Mouse (Mus musculus) limb, embryonic 10.5 days (tissue): Measurements from ENCODE around the gene Vmn1r86. TPM values are rescaled to one million over a fixed set of nuclear protein-coding genes. Genes with fewer than 3 reads are reported as not detected.
A peak's percentile ranks its signal among the peaks of the same experiment; 100 is the strongest.
"Not testable (repeated sequence)": the region's sequence is repeated elsewhere in the genome, so short reads cannot be mapped to it uniquely, and the experiment has no call there.

Experiments
- DNase-seq: peaks from one replicate; pipeline ENCODE4 v3.0.0-alpha.2; 2017; ENCODE audit warnings: low spot score
- H3K27ac ChIP-seq: fragments of 300-500 bp; sonication (generic); 2 replicates; pipeline ENCODE4 v1.5.1; 2016; ENCODE audit warnings: mild to moderate bottlenecking
- H3K27me3 ChIP-seq: fragments of 300-500 bp; sonication (generic); 2 replicates; pipeline ENCODE4 v1.6.1; 2016; ENCODE audit warnings: low read depth, mild to moderate bottlenecking; ENCODE audit not compliant: poor library complexity, severe bottlenecking
- H3K36me3 ChIP-seq: fragments of 300-500 bp; sonication (generic); 2 replicates; pipeline ENCODE4 v1.6.1; 2016; ENCODE audit warnings: mild to moderate bottlenecking, moderate library complexity
- H3K4me1 ChIP-seq: fragments of 300-500 bp; sonication (generic); 2 replicates; pipeline ENCODE4 v1.6.1; 2016
- H3K4me3 ChIP-seq: fragments of 300-500 bp; sonication (generic); 2 replicates; pipeline ENCODE4 v1.5.1; 2016; ENCODE audit warnings: mild to moderate bottlenecking, moderate library complexity
- H3K9me3 ChIP-seq: fragments of 300-500 bp; sonication (generic); replicated peaks from 2 replicates; pipeline ENCODE4 v1.6.1; 2016; ENCODE audit warnings: mild to moderate bottlenecking
- WGBS: fragments of 180-500 bp; shearing (Covaris S2); methylation state at CpG from one replicate; pipeline ENCODE4 v1.1.7; 2016; 5-methylcytosine and 5-hydroxymethylcytosine counted together
- polyA plus RNA-seq: library from polyadenylated mRNA; unstranded; fragments of >200 nt; fragmentation: Nextera tagmentation; extraction: Ambion mirVana; gene quantifications from 2 replicates; pipeline ENCODE4 v1.2.1, GENCODE M21; 2016

Vmn1r86 gene
- polyA plus RNA-seq = not detected in 2 replicates

DNA sequence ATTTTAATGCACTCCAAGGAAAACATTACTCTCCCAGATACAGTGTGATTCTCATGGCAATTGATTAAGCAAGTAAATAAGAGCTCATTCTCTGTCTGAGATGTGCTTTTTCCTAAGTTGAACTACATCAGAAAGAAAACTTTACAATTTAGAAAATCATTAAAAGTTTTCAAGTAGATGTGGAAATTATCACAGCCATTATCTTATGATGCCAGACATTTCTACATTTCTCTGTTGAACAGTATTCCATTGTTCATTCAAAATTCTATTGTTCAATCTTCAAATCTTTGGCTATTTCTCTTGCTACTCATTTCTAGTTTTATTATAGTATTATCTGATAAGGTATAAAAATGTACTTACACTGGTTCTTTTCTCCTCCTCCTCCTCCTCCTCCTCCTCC, at the start of gene Vmn1r86:
Gene Vmn1r86 (minus strand): TSS at position 101 of the 400 bp plus-strand sequence.
- no peak within 1 kb of the TSS for H3K4me3 ChIP-seq
- DNase-seq = no peak

DNA sequence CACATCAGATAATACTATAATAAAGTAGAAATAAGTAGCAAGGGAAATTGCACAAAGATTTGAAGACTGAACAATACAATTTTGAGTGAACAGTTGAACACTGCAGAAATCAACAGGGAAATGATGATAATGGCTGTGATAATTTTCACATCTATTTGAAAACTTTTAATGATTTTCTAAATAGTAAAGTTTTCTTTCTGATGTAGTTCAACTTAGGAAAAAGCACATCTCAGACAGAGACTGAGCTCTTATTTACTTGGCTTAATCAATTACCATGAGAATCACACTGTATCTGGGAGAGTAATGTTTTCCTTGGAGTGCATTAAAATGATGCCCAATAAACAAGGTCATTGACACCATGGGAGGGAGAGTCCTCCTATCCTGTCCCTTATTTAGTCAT, 39.6 kb upstream of the Vmn1r86 start, which contains the start of gene Vmn1r88:
Gene Vmn1r88 (plus strand): TSS at position 301 of the 400 bp plus-strand sequence.
- Histone ChIP-seq H3K36me3 (no peaks in the 10 kb centered on the region), H3K4me3 (no peak within 1 kb of the TSS), H3K9me3 (no peaks in the 10 kb centered on the region), H3K4me1 (no peaks in the 10 kb centered on the region), H3K27me3 (no peaks in the 10 kb centered on the region), H3K27ac (no peak within 1 kb of the TSS)
- DNase-seq = no peak

More for the DNA sequence above, at the start of gene Vmn1r86:
- Histone ChIP-seq H3K9me3 (no peaks in the 10 kb centered on the region), H3K36me3 (no peaks in the 10 kb centered on the region), H3K27me3 (no peaks in the 10 kb centered on the region), H3K4me1 (no peaks in the 10 kb centered on the region), H3K27ac (no peak within 1 kb of the TSS)

DNA sequence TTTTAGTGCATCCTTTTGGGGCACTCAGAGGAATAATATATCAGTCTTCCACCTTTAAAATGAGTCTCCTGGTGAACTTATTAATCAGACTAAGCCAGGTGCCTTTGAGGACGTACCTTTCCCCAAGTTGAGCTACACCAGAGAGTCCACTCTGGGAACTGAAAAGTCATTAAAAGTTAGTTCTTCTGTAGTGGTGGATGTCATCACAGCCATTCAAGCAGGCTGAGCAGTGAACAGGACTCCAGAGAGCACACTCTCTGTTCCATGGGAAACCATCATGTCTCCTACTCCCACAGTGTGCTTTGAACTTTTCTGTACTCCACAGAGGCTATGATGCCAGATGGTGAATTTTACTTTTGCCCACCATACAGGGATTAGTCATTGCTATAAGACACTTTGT, 20.3 kb upstream of the Vmn1r86 start, which contains the start of gene Vmn1r87:
Gene Vmn1r87 (minus strand): TSS at position 101 of the 400 bp plus-strand sequence.
- DNase-seq = no peak
- Histone ChIP-seq H3K9me3 (no peaks in the 10 kb centered on the region), H3K36me3 (no peaks in the 10 kb centered on the region), H3K27me3 (no peaks in the 10 kb centered on the region), H3K4me1 (no peaks in the 10 kb centered on the region), H3K27ac (no peak within 1 kb of the TSS), H3K4me3 (no peak within 1 kb of the TSS)
- 78% methylated on average over 1 of the region's 1 CpGs for WGBS

DNA sequence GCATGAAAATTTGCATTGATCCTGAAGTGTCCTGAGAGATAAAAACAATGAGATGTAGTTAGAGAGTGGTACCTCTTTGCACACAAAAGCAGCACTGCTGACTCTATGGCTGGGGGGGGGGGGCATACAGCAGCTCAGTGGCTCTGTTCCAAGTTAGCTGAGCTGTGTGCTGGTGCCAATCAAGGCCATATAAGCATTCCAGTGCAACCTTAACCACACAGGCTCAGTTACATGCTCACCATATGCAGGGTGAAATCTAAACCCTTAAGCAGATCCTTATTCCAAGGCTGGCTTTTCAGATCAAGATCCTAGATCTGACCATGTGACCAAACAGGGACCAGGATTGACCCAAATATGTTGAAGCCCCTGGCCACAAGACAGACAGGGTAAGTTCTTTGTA, 17.6 kb upstream of the Vmn1r86 start:
- Histone ChIP-seq H3K27me3 (no peaks in the 10 kb centered on the region), H3K36me3 (no peaks in the 10 kb centered on the region), H3K4me1 (no peaks in the 10 kb centered on the region), H3K4me3 (no peak overlapping the region), H3K27ac (no peak overlapping the region), H3K9me3 (no peaks in the 10 kb centered on the region)
- no peak for DNase-seq

DNA sequence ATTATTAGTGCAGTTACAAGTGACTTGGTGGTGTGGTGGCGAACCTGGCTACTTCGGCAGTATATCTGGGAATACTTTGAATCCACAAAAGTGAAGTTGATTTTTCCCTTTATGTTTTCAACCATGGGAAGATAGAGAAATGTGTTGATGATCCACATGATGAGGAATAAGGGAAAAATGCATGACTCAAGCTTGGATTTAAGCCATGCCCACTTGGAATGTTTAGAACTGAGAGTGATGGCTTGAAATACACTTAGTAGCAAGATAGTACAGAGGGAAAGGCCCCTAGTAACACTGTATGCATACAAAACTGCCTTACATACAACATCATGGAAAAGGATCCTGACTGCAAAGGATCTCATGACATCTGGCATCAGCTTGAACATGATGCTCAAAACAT, 12.1 kb upstream of the Vmn1r86 start:
- 93% methylated on average over 2 of the region's 2 CpGs for WGBS
- Histone ChIP-seq H3K9me3 (no peaks in the 10 kb centered on the region), H3K4me3 (no peak overlapping the region), H3K27me3 (no peaks in the 10 kb centered on the region), H3K27ac (no peak overlapping the region), H3K36me3 (no peaks in the 10 kb centered on the region), H3K4me1 (no peaks in the 10 kb centered on the region)
- no peak for DNase-seq

DNA sequence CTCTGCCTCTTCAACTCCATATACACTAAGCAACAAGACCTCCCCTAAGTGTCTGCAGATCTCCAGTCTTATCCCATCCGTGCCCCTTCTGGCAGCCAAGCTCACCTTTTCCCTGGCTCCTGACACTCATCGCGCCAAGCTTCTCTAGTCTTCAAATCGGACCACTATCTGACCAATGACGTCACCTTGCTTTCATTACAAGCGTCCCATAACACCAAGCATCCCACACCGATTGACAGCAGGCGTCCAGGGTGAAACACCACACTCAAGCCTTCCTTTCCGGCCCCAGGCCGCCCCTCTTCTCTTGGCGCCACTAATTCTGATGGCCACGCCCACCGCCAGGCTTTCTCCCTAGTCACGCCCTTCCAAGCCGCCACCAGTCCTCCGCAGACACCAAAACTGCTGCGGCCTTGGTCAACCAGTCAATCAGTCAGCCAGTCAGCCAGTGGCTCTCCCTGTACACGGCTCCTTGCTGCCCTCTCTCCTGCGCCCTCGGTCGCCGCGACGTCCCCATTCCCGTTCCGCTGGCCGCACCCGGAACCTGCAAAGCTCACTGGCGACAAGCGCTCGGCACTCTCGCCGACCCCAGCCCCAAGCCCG, 3.9 kb upstream of the Vmn1r86 start:
- whole genome bisulfite sequencing = under 1% methylated on average over 27 of the region's 34 CpGs

DNA sequence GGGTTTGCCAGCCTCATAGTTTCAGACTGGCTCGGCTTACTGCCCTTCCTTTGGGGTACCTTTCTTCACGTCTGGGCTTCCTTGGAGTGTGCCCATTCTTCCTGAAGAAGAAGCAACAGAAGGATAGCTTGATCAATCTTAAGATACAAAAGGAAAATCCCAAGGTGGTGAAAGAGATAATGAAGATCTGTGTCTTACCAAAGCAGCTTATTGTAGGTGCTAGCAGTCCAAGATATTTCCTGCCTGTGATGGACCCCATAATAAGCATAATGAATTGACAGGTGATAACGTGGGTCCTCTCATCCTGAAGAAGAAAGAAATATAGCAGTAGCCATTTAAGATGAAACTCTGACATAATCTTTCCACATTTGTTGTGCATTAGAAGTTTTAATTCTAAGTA, 24.6 kb downstream of the Vmn1r86 start, which contains the start of gene Vmn1r85:
Gene Vmn1r85 (minus strand): TSS at position 101 of the 400 bp plus-strand sequence.
- H3K9me3 ChIP-seq = no peaks in the 10 kb centered on the region
- WGBS = 70% methylated on average over 3 of the region's 3 CpGs
- no peaks in the 10 kb centered on the region for H3K27me3 ChIP-seq
- no peaks in the 10 kb centered on the region for H3K36me3 ChIP-seq
- H3K27ac ChIP-seq = no peak within 1 kb of the TSS
- H3K4me3 ChIP-seq = no peak within 1 kb of the TSS
- no peak for DNase-seq
- H3K4me1 ChIP-seq = no peaks in the 10 kb centered on the region

More for the DNA sequence above, 3.9 kb upstream of the Vmn1r86 start:
- not testable (repeated sequence) for H3K9me3 ChIP-seq, DNase-seq, H3K27me3 ChIP-seq, H3K36me3 ChIP-seq, H3K4me1 ChIP-seq, H3K27ac ChIP-seq
- peak overlapping the region; percentile 33 for H3K4me3 ChIP-seq

DNA sequence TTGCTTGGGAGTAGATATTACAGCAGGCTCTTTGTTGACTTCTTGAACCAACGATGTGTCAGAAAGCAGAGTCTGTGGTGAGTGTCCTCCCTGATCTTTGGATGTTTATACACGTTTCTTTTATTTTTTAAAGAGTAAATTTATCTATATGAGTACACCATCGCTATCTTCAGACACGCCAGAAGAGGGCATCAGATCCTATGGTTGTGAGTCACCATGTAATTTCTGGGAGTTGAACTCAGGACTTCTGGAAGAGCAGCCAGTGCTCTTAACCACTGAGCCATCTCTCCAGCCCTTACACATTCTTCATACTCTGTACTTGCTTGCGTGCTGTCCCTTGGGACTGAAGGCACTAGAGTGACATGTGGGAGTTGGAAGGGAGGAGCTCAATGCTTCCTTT, 47.4 kb downstream of the Vmn1r86 start:
- Histone ChIP-seq H3K27me3 (no peaks in the 10 kb centered on the region), H3K36me3 (no peaks in the 10 kb centered on the region), H3K4me1 (no peaks in the 10 kb centered on the region), H3K9me3 (no peaks in the 10 kb centered on the region), H3K27ac (no peak overlapping the region), H3K4me3 (no peak overlapping the region)
- no peak for DNase-seq
- 63% methylated on average over 5 of the region's 5 CpGs for WGBS

DNA sequence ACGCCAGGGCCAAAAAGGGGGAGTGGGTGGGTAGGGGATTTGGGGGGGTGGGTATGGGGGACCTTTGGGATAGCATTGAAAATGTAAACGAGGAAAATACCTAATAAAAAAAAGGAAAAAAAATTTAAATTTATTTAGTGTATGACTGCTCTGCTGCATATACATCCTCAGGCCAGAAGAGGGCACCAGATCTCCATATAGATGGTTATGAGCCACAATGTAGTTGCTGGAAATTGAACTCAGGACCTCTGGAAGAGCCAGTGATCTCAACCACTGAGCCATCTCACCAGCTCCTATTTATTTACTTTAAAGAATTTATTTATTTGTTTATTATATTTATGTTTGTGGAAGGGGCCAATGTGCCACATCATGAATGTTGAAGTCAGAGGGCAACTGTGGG, 56.3 kb downstream of the Vmn1r86 start:
- not testable (repeated sequence) for H3K4me3 ChIP-seq, H3K27ac ChIP-seq, H3K9me3 ChIP-seq, H3K4me1 ChIP-seq, H3K36me3 ChIP-seq, H3K27me3 ChIP-seq
- WGBS = 49% methylated on average over 2 of the region's 2 CpGs
- DNase-seq = peak; percentile 20

DNA sequence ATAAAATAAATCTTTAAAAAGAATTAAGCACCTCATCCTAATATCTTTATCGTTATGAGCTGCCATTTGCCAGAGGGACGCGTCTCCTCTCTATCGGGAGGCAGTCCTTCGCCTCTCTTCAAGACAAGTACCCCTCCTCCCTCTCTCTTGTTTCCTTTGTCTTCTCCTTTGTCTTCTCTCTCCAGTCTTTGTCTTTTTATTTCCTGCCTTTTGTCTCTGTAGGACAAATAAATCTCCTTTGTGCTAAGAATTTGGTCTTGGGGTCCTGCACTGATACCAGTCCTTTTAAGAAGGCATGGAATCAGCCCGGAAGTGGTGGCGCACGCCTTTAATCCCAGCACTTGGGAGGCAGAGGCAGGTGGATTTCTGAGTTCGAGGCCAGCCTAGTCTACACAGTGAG, 60.2 kb downstream of the Vmn1r86 start:
- Histone ChIP-seq H3K27me3 (no peaks in the 10 kb centered on the region), H3K4me3 (no peak overlapping the region), H3K4me1 (peaks cover 3% of the 10 kb centered on the region; the same call in 1 of the 2 replicates), H3K9me3 (no peaks in the 10 kb centered on the region), H3K36me3 (no peaks in the 10 kb centered on the region), H3K27ac (no peak overlapping the region)
- WGBS = 90% methylated on average over 9 of the region's 9 CpGs
- DNase-seq = no peak

DNA sequence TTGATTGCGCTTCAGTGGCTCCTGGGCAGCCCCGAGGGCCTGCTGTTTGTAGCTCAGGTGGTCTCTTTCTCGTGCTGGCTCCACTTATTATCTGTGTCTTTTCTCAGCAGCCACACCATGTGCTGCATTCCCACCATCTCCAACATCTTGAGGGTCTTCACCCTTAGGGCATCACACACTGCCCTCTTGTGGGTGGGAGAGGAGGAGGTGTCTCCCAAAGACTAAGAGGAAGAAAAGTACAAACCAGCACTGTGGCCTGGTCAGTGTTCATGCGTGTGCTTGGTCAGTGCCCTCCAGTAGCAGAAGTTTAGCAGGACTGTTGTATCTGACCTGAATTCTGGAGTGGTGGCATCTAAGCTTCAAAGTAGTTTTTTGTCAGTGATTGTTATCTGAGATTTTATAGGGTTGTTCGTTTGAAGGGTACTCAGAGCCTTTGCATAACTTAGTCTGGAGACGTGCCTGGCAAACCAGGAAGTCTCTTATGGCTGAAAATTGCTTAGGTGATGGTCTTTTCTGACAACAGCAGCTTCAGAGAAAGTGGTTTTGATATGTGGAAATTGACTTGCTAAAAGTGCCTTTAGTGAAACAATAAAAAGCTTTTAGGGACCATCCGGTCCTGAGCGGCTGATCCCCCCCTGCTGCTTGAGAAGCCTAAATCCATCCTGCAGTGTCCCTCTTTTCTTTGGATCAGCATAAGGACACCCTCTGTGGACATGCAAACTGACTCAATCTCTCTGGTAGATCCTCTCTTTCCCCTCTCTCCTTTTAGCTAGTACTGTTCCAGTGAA, 62.6 kb downstream of the Vmn1r86 start:
- Histone ChIP-seq H3K27me3 (no peaks in the 10 kb centered on the region), H3K9me3 (no peaks in the 10 kb centered on the region; the same call in 1 of the 2 replicates), H3K27ac (no peak overlapping the region), H3K4me3 (no peak overlapping the region), H3K36me3 (no peaks in the 10 kb centered on the region), H3K4me1 (peaks cover 8% of the 10 kb centered on the region)
- DNase-seq = no peak
- WGBS = 66% methylated on average over 8 of the region's 8 CpGs

DNA sequence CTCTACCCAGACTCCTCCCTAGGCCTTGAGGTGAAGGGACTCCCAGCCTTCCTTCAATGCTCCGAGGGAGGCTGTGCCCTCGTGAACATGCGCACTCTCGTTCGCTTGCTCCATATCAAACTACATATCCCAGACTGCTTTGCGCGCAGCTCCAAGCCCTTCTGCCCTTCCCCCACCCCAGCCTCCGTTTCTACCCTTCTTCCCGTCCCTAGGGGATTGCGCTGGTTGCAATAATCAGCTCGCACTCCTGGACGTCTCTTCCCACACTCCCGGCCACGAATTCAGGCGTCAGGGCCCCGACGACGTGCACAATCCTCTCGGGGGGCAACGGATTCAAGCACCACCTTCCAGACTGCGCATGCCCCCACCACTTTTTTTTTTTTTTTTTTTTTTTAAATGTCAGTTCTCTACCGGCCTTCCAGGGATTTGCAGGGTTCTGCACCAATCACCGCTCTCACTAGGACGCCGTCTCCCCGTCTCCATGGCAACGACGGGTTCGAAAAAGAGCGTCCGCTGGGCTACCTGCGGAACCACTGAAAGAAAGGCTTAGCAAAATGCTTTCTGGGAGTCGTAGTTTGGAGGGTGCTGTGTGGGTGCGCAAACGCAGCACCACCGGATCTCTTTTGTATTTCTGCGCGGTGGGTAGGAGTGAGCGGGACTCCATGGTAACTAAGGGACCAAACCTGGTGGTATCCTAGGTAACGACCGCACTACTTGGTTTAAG, 65.3 kb downstream of the Vmn1r86 start, which contains the start of gene Mzf1:
Gene Mzf1 (minus strand): TSS at position 478 of the 724 bp plus-strand sequence.
- Histone ChIP-seq H3K27ac (peak within 1 kb of the TSS; percentile 93), H3K4me3 (peak within 1 kb of the TSS; percentile 68), H3K9me3 (no peaks in the 10 kb centered on the region; the same call in 1 of the 2 replicates), H3K4me1 (peaks cover 8% of the 10 kb centered on the region), H3K27me3 (no peaks in the 10 kb centered on the region), H3K36me3 (no peaks in the 10 kb centered on the region)
- peak; percentile 93 for DNase-seq
- under 1% methylated on average over 41 of the region's 41 CpGs for WGBS

DNA sequence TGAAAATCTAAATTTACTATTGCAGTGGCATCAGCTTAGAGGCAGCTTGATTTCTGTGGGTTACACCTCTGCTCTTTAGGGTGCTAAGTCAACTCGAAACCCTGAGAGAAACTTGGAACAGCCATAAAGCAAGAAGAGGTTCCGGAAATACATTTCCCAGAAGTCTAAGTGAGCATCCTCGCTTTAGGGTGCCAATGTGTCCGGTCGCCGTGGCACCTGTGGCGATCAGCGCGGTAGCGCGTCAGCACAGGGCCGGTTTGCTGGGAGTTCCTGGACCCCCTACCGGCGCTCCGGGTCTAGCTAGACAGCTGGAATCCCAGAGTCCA, 65.8 kb downstream of the Vmn1r86 start:
- Histone ChIP-seq H3K9me3 (no peaks in the 10 kb centered on the region; the same call in 1 of the 2 replicates), H3K4me3 (peak overlapping the region; percentile 68), H3K27ac (peak overlapping the region; percentile 93)

More for the DNA sequence above, 65.8 kb downstream of the Vmn1r86 start:
- DNase-seq = no peak
- 2% methylated on average over 15 of the region's 15 CpGs for WGBS
- Histone ChIP-seq H3K27me3 (no peaks in the 10 kb centered on the region), H3K4me1 (peaks cover 8% of the 10 kb centered on the region), H3K36me3 (no peaks in the 10 kb centered on the region)
